Mouse (Mus musculus) stomach, postnatal 0 days (tissue): ENCODE measurements around the gene Dynll1.

ENCODE experiments used
- CTCF ChIP-seq: IDR thresholded peaks from 2 replicates; pipeline ENCODE4 v1.5.1; 2016; ENCODE audit warnings: antibody characterized with exemption, low read depth, mild to moderate bottlenecking, moderate library complexity
- EP300 ChIP-seq: optimal IDR thresholded peaks from 2 replicates; pipeline ENCODE3; 2016; ENCODE audit warnings: antibody characterized with exemption

DNA sequence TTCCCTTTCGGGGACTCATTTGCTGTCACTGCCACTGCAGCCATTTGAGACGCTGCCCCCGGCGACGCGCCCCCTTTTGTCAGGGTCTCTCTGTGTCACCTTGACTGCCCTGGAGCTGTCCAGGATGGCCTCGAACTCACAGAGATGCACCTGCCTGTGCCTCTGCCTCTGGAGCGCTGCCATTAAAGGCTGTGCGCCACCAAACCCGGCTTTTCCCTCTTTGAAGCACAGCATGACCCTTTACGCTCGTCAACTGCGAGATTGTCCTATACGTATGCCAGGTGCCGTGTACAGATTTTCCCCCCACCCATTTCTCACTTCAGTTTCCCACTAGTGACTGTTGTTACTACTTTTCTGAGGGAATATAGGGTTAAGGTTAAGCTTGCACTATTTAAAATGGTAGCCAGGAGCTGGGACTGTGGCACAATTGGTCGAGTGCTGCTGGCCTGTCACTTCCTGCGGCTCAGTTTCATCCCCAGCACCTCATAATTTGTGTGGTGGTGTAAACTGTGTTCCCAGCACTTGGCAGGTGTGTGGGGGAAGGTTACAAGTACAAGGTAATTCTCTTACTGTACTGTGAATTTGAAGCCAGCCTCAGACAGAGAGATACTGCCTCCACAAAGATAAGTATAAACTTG is 20.6 kb downstream of the Dynll1 start:
- TF ChIP-seq EP300, result no peak
- TF ChIP-seq CTCF, result no peak
